In genomic region chr6:120579110-120579830, GRCm38 (mm10) we compare ENCODE assay signal across 8 mouse cellular contexts. TPM values are rescaled to one million over a fixed set of nuclear protein-coding genes. Genes with fewer than 3 reads are reported as not detected.
DNase-seq lines count a peak whose midpoint lies in the region; ATAC-seq and TF ChIP-seq lines count a peak whose summit lies in the region.

No protein-coding gene starts in this region.

- no peak for TF ChIP-seq POLR2A in small intestine, adult 2 months (IDR thresholded peaks at IDR 0.05; ENCODE audit: low read depth, low read length)

- peak; percentile 48 for ATAC-seq in erythroid progenitor cell, adult 5-6 weeks (replicated peaks; ENCODE audit: low FRiP score, poor library complexity, severe bottlenecking)
- ATAC-seq in liver, embryonic 14.5 days (ENCODE audit: insufficient read depth): no peak

- peaks cover 17 to 28% of the 10 kb centered on the region in 2 experiments for H3K4me1 ChIP-seq in liver, embryonic 14.5 days (replicated peaks; ENCODE audit: control insufficient read depth in 2 of 2, insufficient read depth in 2 of 2, low read length in 1 of 2)
- H3K4me1 ChIP-seq in small intestine, adult 2 months (ENCODE audit: control insufficient read depth, insufficient read depth, insufficient read length, low read length): peaks cover 8% of the 10 kb centered on the region; the same call in 1 of the 2 replicates

- H3K9ac ChIP-seq in liver, embryonic 14.5 days (replicated peaks): peak overlapping the region; percentile 67

- H3K36me3 ChIP-seq in liver, embryonic 14.5 days (replicated peaks; ENCODE audit: control insufficient read depth, insufficient read depth, low read depth): no peaks in the 10 kb centered on the region
- no peaks in the 10 kb centered on the region for H3K36me3 ChIP-seq in small intestine, adult 2 months (ENCODE audit: control insufficient read depth, insufficient read depth, low read length)

- H3K9me3 ChIP-seq in liver, embryonic 14.5 days (ENCODE audit: control insufficient read depth, low read length): no peaks in the 10 kb centered on the region

- no peaks in the 10 kb centered on the region for H3K27me3 ChIP-seq in liver, embryonic 14.5 days (ENCODE audit: control insufficient read depth, insufficient read depth, low read length)
- no peaks in the 10 kb centered on the region for H3K27me3 ChIP-seq in small intestine, adult 2 months (ENCODE audit: control insufficient read depth, insufficient read depth, low read length)

- DNase-seq in A20 (ENCODE audit: low read depth, low spot score) (peak; percentile 96), R1 (ENCODE audit: low read depth, low spot score) (peak; percentile 43)
- peak; percentile 11 for DNase-seq in induced T-regulatory cell, adult 2 months (ENCODE audit: low read depth)
- DNase-seq in liver, embryonic 14.5 days (ENCODE audit: low read depth in 3 of 3, low spot score in 3 of 3): no peak
- DNase-seq in retina, postnatal 1 day: no peak
- no peak for DNase-seq in frontal cortex, adult 2 months (ENCODE audit: extremely low spot score in 1 of 2, low spot score in 1 of 2)

- no peak for TF ChIP-seq EP300 in liver, embryonic 14.5 days (IDR thresholded peaks at IDR 0.05; ENCODE audit: low read depth)

- H3K4me2 ChIP-seq in liver, embryonic 14.5 days (ENCODE audit: low read depth): peak overlapping the region; percentile 80

- peak overlapping the region; percentile 48 to 55 for H3K4me3 ChIP-seq in liver, embryonic 14.5 days (ENCODE audit: insufficient read depth in 1 of 2, low read depth in 2 of 2, low read length in 2 of 2)
- peak overlapping the region; percentile 43 for H3K4me3 ChIP-seq in small intestine, adult 2 months (ENCODE audit: low read depth, low read length)

- peak overlapping the region; percentile 86 for H3K27ac ChIP-seq in liver, embryonic 14.5 days
- H3K27ac ChIP-seq in small intestine, adult 2 months (ENCODE audit: insufficient read depth, low read depth, low read length): peak overlapping the region; percentile 37

- no peak for TF ChIP-seq CTCF in liver, embryonic 14.5 days (IDR thresholded peaks at IDR 0.05; ENCODE audit: low read depth)
- no peak for TF ChIP-seq CTCF in small intestine, adult 2 months (IDR thresholded peaks at IDR 0.05; ENCODE audit: extremely low read depth, insufficient read length, insufficient replicate concordance, low read depth, low read length)

- 18% methylated on average over 21 of the region's 21 CpGs for WGBS in liver, embryonic 14.5 days (ENCODE audit: insufficient replicate concordance)
- 11% methylated on average over 21 of the region's 21 CpGs for WGBS in small intestine, adult 2 months

RNA-seq across cellular contexts. Expression of gene Hdhd5, which starts 48.2 kb away (rescaled TPM):
- 2.1 and 4.0 TPM in 2 replicates for total RNA-seq in erythroid progenitor cell, adult 5-6 weeks (2015; ENCODE audit: low replicate concordance)
- 3.4 and 9.1 TPM in 2 replicates for total RNA-seq in erythroid progenitor cell, adult 5-6 weeks (2017; ENCODE audit: low replicate concordance)
- 8.4 and 8.8 TPM in 2 replicates for polyA plus RNA-seq in liver, embryonic 14.5 days (2012; rRNA removed)
- polyA plus RNA-seq in liver, embryonic 14.5 days (2014; fragmentation: Nextera tagmentation; extraction: Ambion mirVana): 5.6 and 6.1 TPM in 2 replicates
- 6.2 and 9.9 TPM in 2 replicates for polyA plus RNA-seq in small intestine, adult 2 months (2012; rRNA removed)
- polyA plus RNA-seq in frontal cortex, adult 2 months (2012; rRNA removed): 43.0 and 48.3 TPM in 2 replicates

Comparison
In these comparisons a context has a peak if more than half of its experiments do, and no peak if none do; other contexts are left out.
1. DNase-seq: peak in A20 (single experiment), R1 (single experiment) and induced T-regulatory cell, adult 2 months (single experiment); none in liver, embryonic 14.5 days (0 of 3), retina, postnatal 1 day (single experiment) and frontal cortex, adult 2 months (0 of 2).